Mouse (Mus musculus) forebrain, embryonic 16.5 days (tissue): ENCODE measurements at regions not wholly inside any gene's neighbourhood (a gene's known extent, or its start where the extent isn't known, plus 50 kb on each side); places are given as distances from the start of the nearest gene placed in this dataset.
A peak's percentile ranks its signal among the peaks of the same experiment; 100 is the strongest.

Experiments used
- ATAC-seq: fragments of 200-750 bp; cut with Nextera tagmentation; 2 replicates; pipeline ENCODE4 v1.8.0; 2017; ENCODE audit warnings: mild to moderate bottlenecking, moderate library complexity
- H3K27ac ChIP-seq: fragments of 300-500 bp; sonication (generic); 2 replicates; pipeline ENCODE4 v1.5.1; 2014; ENCODE audit warnings: low read length, control low read depth
- H3K27me3 ChIP-seq: fragments of 300-500 bp; sonication (generic); replicated peaks from 2 replicates; pipeline ENCODE4 v1.6.1; 2014; ENCODE audit warnings: low read length; ENCODE audit not compliant: control insufficient read depth, insufficient read depth
- H3K36me3 ChIP-seq: fragments of 300-500 bp; sonication (generic); 2 replicates; pipeline ENCODE4 v1.6.1; 2014; ENCODE audit not compliant: control insufficient read depth, insufficient read depth
- H3K4me1 ChIP-seq: fragments of 300-500 bp; sonication (generic); replicated peaks from 2 replicates; pipeline ENCODE4 v1.6.1; 2014; ENCODE audit warnings: low read length; ENCODE audit not compliant: control insufficient read depth, insufficient read depth
- H3K4me2 ChIP-seq: fragments of 300-500 bp; sonication (generic); 2 replicates; pipeline ENCODE4 v1.6.1; 2014; ENCODE audit warnings: mild to moderate bottlenecking, low read length, control low read depth
- H3K4me3 ChIP-seq: fragments of 300-500 bp; sonication (generic); replicated peaks from 2 replicates; pipeline ENCODE4 v1.5.1; 2014; ENCODE audit warnings: mild to moderate bottlenecking, low read length, control low read depth
- H3K9ac ChIP-seq: fragments of 300-500 bp; sonication (generic); replicated peaks from 2 replicates; pipeline ENCODE4 v1.6.1; 2014; ENCODE audit warnings: low read depth, low read length, control low read depth
- H3K9me3 ChIP-seq: fragments of 300-500 bp; sonication (generic); 2 replicates; pipeline ENCODE4 v1.6.1; 2016; ENCODE audit warnings: low read length; ENCODE audit not compliant: control insufficient read depth
- WGBS: fragments of 180-500 bp; shearing (Covaris S2); extraction: QIAGEN DNeasy Blood & Tissue Kit; methylation state at CpG from one replicate; pipeline ENCODE4 v1.1.7; 2014; 5-methylcytosine and 5-hydroxymethylcytosine counted together

DNA sequence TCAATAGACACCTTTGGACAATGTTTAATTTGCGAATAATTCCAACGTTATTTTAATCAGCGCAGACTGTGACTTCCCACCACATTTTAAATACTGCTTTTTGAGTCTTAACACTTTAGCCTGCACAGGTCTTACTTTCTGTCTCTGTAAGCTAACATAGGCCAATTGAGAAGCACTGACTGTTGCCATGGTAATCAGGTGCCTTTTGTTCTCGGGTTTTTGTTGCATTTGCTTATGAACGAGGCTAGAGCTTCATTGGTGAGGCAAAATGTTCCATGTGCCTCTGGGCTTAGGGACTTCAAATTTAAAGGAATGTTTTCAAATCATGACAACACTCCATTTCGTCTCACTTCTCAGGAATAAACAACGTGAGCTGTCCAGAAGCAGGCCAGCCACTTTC is 269.7 kb downstream of the Pdcd6ip start:
- WGBS, result 48% methylated on average over 7 of the region's 7 CpGs
- no peak overlapping the region for H3K4me3 ChIP-seq
- H3K4me2 ChIP-seq, result no peak overlapping the region
- no peak overlapping the region for H3K9ac ChIP-seq
- H3K4me1 ChIP-seq, result 0 out of 2 replicates have a peak, but pooled peaks cover 3% of the 10 kb centered on the region
- H3K27ac ChIP-seq, result peak overlapping the region; percentile 49; the same call in 1 of the 2 replicates
- H3K27me3 ChIP-seq, result no peaks in the 10 kb centered on the region
- H3K36me3 ChIP-seq, result no peaks in the 10 kb centered on the region
- ATAC-seq, result 0 out of 2 replicates have a peak, but pooled peaks have one; percentile 47
- H3K9me3 ChIP-seq, result no peaks in the 10 kb centered on the region

DNA sequence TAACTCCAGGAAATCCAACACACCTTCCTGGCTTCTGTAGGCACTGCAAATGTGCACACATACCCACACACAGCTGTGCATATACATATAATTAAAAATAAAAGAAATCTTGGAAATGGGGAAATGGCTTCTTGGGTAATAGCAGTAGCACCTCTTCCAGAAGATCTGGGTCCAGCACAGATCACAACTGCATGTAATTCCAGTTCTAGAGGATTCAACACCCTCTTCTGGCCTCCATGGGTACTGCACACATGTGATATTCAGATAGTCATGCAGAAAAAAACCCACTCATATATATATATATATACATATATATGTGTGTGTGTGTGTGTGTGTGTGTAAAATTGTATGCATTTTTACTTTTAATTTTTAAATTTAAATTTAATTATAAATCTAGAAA is 272.1 kb downstream of the Pdcd6ip start:
- Histone ChIP-seq H3K27me3 (no peaks in the 10 kb centered on the region), H3K4me1 (0 out of 2 replicates have a peak, but pooled peaks cover 2% of the 10 kb centered on the region), H3K9me3 (no peaks in the 10 kb centered on the region), H3K4me3 (no peak overlapping the region), H3K27ac (no peak overlapping the region), H3K36me3 (no peaks in the 10 kb centered on the region), H3K9ac (no peak overlapping the region), H3K4me2 (no peak overlapping the region)
- ATAC-seq, result no peak

DNA sequence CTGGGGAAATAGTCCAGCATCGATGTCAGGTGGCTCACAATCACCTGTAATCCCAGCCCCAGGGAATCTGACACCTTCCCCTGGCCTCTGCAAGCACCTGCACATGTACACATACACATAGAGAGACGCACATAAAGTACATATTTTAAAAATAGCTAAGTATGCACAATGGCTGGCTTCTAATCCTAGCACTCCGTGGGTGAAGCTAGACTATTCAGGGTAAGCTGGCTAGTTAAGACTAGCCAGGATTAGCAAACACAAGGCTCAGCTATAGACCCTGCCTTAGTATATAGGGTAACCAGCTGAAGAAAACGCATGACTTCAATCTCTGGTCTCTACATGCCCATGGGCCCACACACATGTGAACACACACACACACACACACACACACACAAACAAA is 274.6 kb downstream of the Pdcd6ip start:
- no peak for ATAC-seq
- Histone ChIP-seq H3K4me2 (no peak overlapping the region), H3K27ac (peak overlapping the region; percentile 30; the same call in 1 of the 2 replicates), H3K9me3 (no peaks in the 10 kb centered on the region), H3K36me3 (no peaks in the 10 kb centered on the region), H3K9ac (no peak overlapping the region), H3K4me1 (0 out of 2 replicates have a peak, but pooled peaks cover 2% of the 10 kb centered on the region), H3K4me3 (no peak overlapping the region), H3K27me3 (no peaks in the 10 kb centered on the region)
- WGBS, result 80% methylated on average over 4 of the region's 4 CpGs

DNA sequence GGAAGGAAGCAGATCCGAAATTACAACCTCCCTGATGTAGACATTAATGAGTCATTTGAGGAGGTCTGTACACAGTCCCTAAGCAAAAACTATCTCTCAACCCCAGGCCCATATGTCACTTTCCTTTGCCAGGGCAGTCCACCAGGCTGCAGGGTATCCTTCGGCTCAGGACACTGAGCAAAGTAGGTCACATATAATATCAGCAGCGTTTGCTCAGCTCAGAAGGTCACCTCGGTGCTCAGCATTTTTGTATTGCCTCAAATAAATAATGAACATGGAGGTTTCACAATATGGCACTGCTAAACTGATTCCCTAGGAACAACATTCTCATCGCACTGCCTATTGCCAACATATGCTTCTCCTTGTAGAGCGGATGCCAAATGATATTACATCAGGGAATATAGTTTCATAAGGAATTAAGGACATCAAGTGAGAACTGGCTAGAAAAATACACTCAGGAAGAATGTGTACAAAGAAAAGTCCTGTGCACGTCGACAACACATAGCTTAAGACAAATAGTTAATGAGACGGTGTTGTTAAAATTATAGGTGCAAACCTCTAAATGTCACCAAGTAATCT is 275.4 kb downstream of the Pdcd6ip start:
- H3K9ac ChIP-seq, result no peak overlapping the region
- H3K27me3 ChIP-seq, result no peaks in the 10 kb centered on the region
- ATAC-seq, result no peak
- 0 out of 2 replicates have a peak, but pooled peaks cover 2% of the 10 kb centered on the region for H3K4me1 ChIP-seq
- H3K4me3 ChIP-seq, result no peak overlapping the region
- WGBS, result 79% methylated on average over 9 of the region's 9 CpGs
- no peaks in the 10 kb centered on the region for H3K9me3 ChIP-seq
- no peak overlapping the region for H3K4me2 ChIP-seq
- no peaks in the 10 kb centered on the region for H3K36me3 ChIP-seq
- H3K27ac ChIP-seq, result peak overlapping the region; percentile 72

DNA sequence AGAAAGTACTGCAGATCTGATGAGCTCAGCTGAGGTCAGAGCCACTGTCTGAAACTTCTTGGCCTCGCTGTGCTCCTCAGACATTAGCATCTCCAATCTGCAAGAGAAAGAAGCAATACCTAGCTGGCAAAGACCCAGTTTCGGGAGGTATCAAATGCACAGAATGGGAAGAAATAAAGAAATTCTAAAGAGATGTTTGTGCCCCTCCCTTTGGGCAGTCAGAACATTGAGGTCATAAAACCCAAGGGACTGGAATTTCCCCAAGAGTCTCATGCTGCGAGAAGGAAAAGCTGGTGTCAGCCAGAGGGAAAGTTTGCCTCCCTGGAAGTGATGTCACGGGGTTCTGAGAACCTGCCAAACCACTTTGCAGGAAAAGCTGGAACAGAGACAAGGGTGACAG is 277.6 kb downstream of the Pdcd6ip start:
- Histone ChIP-seq H3K4me2 (no peak overlapping the region), H3K9ac (no peak overlapping the region), H3K27ac (no peak overlapping the region), H3K9me3 (no peaks in the 10 kb centered on the region), H3K36me3 (no peaks in the 10 kb centered on the region), H3K4me1 (0 out of 2 replicates have a peak, but pooled peaks cover 2% of the 10 kb centered on the region), H3K27me3 (no peaks in the 10 kb centered on the region), H3K4me3 (no peak overlapping the region)
- ATAC-seq, result no peak
- 87% methylated on average over 4 of the region's 4 CpGs for WGBS

DNA sequence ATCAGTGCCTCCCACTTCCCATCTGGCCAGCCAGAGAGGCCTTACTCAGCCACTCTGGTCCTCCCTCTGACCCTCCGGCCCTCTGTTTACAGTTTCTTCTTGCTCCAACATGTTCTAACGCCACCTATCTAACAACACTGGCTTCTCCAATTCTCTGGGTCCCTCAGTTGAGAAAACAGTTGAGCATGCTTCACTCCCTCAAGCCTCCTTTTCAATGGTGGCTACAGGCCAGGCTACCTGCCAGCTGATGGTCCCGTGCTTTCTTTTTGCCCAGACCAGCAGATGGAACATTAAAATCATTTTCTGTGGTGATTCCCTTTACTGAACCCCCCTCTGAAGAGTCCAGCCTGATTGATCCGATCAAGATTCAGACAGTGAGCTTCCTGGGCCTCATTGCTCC is 280.8 kb downstream of the Pdcd6ip start:
- 86% methylated on average over 4 of the region's 4 CpGs for WGBS
- Histone ChIP-seq H3K27ac (no peak overlapping the region), H3K9ac (no peak overlapping the region), H3K36me3 (no peaks in the 10 kb centered on the region), H3K4me3 (no peak overlapping the region), H3K4me1 (no peaks in the 10 kb centered on the region), H3K9me3 (no peaks in the 10 kb centered on the region), H3K4me2 (no peak overlapping the region), H3K27me3 (no peaks in the 10 kb centered on the region)
- no peak for ATAC-seq

DNA sequence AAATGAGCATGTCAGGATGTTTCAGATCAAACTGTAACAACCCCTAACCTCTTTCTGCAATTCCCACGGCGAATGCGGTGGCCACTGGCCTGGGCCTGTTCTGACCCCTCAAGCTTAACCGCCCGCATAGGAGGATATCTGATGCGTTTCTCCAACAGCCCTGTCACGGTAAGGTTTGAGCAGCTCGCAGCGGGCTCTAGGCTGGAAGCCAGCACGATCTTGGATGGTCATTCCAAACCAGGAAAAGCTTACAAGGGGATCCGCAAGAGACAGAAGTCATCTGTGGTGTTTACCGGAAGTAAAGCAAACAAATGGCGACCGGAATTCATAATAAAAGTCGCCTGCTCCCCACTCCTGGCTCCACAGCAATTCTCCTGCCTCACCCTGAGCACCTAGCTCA is 281.7 kb downstream of the Pdcd6ip start:
- no peak for ATAC-seq
- Histone ChIP-seq H3K27ac (no peak overlapping the region), H3K9me3 (no peaks in the 10 kb centered on the region), H3K4me3 (no peak overlapping the region), H3K36me3 (no peaks in the 10 kb centered on the region), H3K9ac (no peak overlapping the region), H3K4me2 (no peak overlapping the region), H3K4me1 (no peaks in the 10 kb centered on the region), H3K27me3 (no peaks in the 10 kb centered on the region)
- 94% methylated on average over 15 of the region's 15 CpGs for WGBS

DNA sequence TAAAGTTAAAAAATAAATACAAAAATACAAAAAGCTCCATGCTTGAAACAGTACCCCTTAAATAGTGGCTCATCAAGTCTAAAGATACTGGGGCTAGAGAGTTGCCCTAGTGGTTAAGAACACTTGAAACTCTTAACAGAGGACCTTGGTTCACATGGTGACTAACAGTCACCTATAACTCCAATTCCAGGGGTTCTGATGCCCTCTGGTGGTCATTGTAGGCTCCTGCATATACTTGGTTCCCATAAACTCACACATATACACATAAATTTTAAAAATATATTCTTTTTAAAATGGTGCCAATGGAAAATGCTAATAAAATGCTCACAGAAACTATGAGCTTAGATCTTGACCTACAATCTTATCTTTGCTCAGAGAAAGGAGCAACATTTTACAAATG is 286.4 kb downstream of the Pdcd6ip start:
- no peak overlapping the region for H3K27ac ChIP-seq
- ATAC-seq, result no peak
- no peaks in the 10 kb centered on the region; the same call in 1 of the 2 replicates for H3K4me1 ChIP-seq
- no peak overlapping the region for H3K9ac ChIP-seq
- H3K36me3 ChIP-seq, result no peaks in the 10 kb centered on the region
- H3K4me3 ChIP-seq, result no peak overlapping the region
- no peak overlapping the region for H3K4me2 ChIP-seq
- H3K27me3 ChIP-seq, result no peaks in the 10 kb centered on the region
- H3K9me3 ChIP-seq, result no peaks in the 10 kb centered on the region

DNA sequence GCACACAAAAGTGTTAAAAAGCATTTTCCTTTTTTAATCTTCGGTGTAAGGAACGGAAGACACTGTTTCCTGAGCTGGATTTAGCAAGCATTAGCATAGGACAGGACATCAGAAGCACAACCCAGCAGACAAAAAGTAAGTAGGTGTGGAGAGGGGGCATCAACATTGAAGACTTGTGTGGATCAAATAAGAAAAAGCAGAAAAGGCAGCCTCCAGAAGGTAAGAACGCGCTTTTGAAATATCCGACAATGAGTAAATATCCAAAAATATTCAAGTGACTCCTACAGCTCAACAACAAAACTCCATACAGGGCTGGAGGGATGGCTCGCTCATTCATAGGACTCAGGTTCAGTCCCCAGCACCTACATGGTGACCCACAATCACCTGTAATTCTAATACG is 286.9 kb downstream of the Pdcd6ip start:
- Histone ChIP-seq H3K9me3 (no peaks in the 10 kb centered on the region), H3K27me3 (no peaks in the 10 kb centered on the region), H3K36me3 (no peaks in the 10 kb centered on the region), H3K4me1 (peaks cover 3% of the 10 kb centered on the region), H3K9ac (no peak overlapping the region), H3K4me3 (no peak overlapping the region), H3K4me2 (no peak overlapping the region), H3K27ac (no peak overlapping the region)
- no peak for ATAC-seq
- 96% methylated on average over 7 of the region's 7 CpGs for WGBS

DNA sequence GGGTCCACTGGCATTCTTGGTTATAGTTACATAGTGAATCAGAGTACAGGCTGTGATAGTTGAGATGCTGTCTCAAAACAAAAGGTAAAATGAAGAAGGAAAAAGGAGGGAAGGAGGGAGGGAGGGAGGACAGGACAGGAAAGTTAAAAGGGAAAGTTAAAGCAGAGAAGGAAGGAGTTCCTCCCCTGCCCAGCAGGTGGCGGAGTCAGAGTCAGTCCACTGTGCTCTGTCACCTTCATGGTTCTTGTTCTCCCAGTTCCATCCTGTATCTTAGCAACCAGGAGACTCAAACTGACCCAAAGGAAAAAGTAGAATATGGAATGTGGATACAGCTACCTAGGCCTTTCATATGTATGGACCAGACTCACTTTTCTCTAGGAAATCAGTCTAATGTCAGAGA is 288.3 kb downstream of the Pdcd6ip start:
- Histone ChIP-seq H3K36me3 (no peaks in the 10 kb centered on the region), H3K9ac (no peak overlapping the region), H3K4me3 (no peak overlapping the region), H3K9me3 (no peaks in the 10 kb centered on the region), H3K4me1 (peaks cover 11% of the 10 kb centered on the region), H3K27ac (no peak overlapping the region), H3K27me3 (no peaks in the 10 kb centered on the region), H3K4me2 (no peak overlapping the region)
- 70% methylated on average over 1 of the region's 1 CpGs for WGBS
- ATAC-seq, result no peak
